Mouse (Mus musculus) liver, adult 2 months (tissue): ENCODE results near the gene Tada2b.

Experiments
- CTCF ChIP-seq: fragments of 200-500 bp; IDR thresholded peaks from 2 replicates; pipeline ENCODE4 v1.5.1; 2011; ENCODE audit warnings: low read depth, low read length, control low read depth
- POLR2A ChIP-seq: fragments of 200-500 bp; IDR thresholded peaks from 2 replicates; pipeline ENCODE4 v1.6.1; 2011; ENCODE audit warnings: low read length, control low read depth; ENCODE audit not compliant: insufficient read depth; ENCODE audit errors: extremely low read depth

DNA sequence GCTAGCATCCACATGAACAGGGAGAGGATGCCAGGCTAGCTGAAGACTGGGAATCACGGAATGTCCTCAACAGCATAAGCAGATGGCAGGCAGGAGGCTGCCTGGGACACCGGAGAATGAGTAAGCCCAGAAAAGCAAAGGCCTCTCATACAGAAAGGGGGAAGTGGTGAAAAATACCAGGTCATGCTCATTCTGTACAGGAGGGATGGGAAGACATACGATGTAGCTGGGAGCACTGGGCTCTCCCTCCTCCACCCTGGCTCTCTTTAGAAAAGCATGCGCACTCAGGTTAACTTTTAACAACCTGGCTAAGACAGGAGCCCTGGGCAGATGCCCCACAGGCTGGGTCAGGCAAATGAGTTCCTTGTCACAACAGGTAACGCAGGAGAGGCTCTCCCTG, 57.7 kb downstream of the Tada2b start:
- TF ChIP-seq CTCF: no peak
- no peak for TF ChIP-seq POLR2A
